Mouse (Mus musculus) midbrain, embryonic 13.5 days (tissue): Measurements from ENCODE around the gene Galk1. TPM values are rescaled to one million over a fixed set of nuclear protein-coding genes. Genes with fewer than 3 reads are reported as not detected.
"Not testable (repeated sequence)": the region's sequence is repeated elsewhere in the genome, so short reads cannot be mapped to it uniquely, and the experiment has no call there.

Experiments
- ATAC-seq: fragments of 200-750 bp; cut with Nextera tagmentation; 2 replicates; pipeline ENCODE4 v1.8.0; 2017; ENCODE audit warnings: mild to moderate bottlenecking, moderate TSS enrichment, moderate library complexity
- H3K27ac ChIP-seq: fragments of 300-500 bp; sonication (generic); 2 replicates; pipeline ENCODE4 v1.5.1; 2015; ENCODE audit warnings: inconsistent platforms, mild to moderate bottlenecking, moderate library complexity
- H3K27me3 ChIP-seq: fragments of 300-500 bp; sonication (generic); 2 replicates; pipeline ENCODE4 v1.6.1; 2015; ENCODE audit warnings: mild to moderate bottlenecking, inconsistent platforms
- H3K36me3 ChIP-seq: fragments of 300-500 bp; sonication (generic); 2 replicates; pipeline ENCODE4 v1.6.1; 2015; ENCODE audit warnings: mild to moderate bottlenecking, inconsistent platforms
- H3K4me1 ChIP-seq: fragments of 300-500 bp; sonication (generic); replicated peaks from 2 replicates; pipeline ENCODE4 v1.6.1; 2015; ENCODE audit warnings: inconsistent platforms
- H3K4me2 ChIP-seq: fragments of 300-500 bp; sonication (generic); replicated peaks from 2 replicates; pipeline ENCODE4 v1.6.1; 2015; ENCODE audit warnings: moderate library complexity, mild to moderate bottlenecking, inconsistent platforms
- H3K4me3 ChIP-seq: fragments of 300-500 bp; sonication (generic); replicated peaks from 2 replicates; pipeline ENCODE4 v1.5.1; 2015; ENCODE audit warnings: mild to moderate bottlenecking, inconsistent platforms
- H3K9ac ChIP-seq: fragments of 300-500 bp; sonication (generic); replicated peaks from 2 replicates; pipeline ENCODE4 v1.6.1; 2015; ENCODE audit warnings: mild to moderate bottlenecking, inconsistent platforms
- H3K9me3 ChIP-seq: fragments of 300-500 bp; sonication (generic); 2 replicates; pipeline ENCODE4 v1.6.1; 2016; ENCODE audit warnings: mild to moderate bottlenecking, inconsistent platforms
- WGBS: fragments of 180-500 bp; shearing (Covaris S2); methylation state at CpG from one replicate; pipeline ENCODE4 v1.1.7; 2015; 5-methylcytosine and 5-hydroxymethylcytosine counted together
- polyA plus RNA-seq: library from polyadenylated mRNA; unstranded; fragments of >200 nt; fragmentation: Nextera tagmentation; extraction: Ambion mirVana; gene quantifications from 2 replicates; pipeline ENCODE4 v1.2.1, GENCODE M21; 2015

The Galk1 gene
- polyA plus RNA-seq, 1 experiment from 2014 or later = 58.9 TPM

- H3K4me2 ChIP-seq = no peak overlapping the region
- no peak overlapping the region for H3K9ac ChIP-seq
- 0 out of 2 replicates have a peak overlapping the region, but pooled peaks have one; percentile 0 for H3K4me3 ChIP-seq
- 70% methylated on average over 2 of the region's 2 CpGs for WGBS
- ATAC-seq = no peak
- peaks cover 20% of the 10 kb centered on the region for H3K4me1 ChIP-seq
- H3K36me3 ChIP-seq = peaks cover 13% of the 10 kb centered on the region; the same call in 1 of the 2 replicates
- no peaks in the 10 kb centered on the region for H3K27me3 ChIP-seq
- peak overlapping the region; percentile 12 for H3K27ac ChIP-seq
- H3K9me3 ChIP-seq = no peaks in the 10 kb centered on the region
Measured at GRCm38 (mm10) chr11:116019976-116020411, 7.5 kb upstream of the Galk1 start.

DNA sequence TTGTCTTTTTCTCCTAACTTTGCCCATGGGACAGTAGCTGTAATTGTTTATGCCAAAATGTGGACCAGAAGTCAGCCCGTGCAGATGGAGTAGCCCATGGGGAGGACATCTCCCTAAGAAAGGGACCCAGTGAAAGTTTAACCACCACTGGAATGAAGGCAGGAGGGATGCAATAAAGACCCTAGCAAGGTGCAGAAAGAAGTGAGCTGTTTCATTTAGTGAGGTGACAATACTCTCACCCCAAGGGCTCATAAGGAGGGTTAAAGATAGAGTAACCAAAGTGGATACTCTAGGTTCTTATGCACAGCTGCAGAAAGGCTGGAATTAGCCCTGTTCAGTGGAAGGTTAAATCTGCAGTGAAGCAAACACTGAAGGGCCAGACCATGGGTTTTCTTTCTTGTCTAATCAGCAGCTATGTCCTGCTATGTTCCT is 6.9 kb upstream of the Galk1 start:
- peaks cover 13% of the 10 kb centered on the region; the same call in 1 of the 2 replicates for H3K36me3 ChIP-seq
- H3K9me3 ChIP-seq = no peaks in the 10 kb centered on the region
- ATAC-seq = no peak
- no peak overlapping the region for H3K9ac ChIP-seq
- H3K27ac ChIP-seq = no peak overlapping the region
- H3K27me3 ChIP-seq = no peaks in the 10 kb centered on the region
- H3K4me1 ChIP-seq = peaks cover 25% of the 10 kb centered on the region
- 60% methylated on average over 1 of the region's 1 CpGs for WGBS
- no peak overlapping the region for H3K4me2 ChIP-seq
- no peak overlapping the region for H3K4me3 ChIP-seq

DNA sequence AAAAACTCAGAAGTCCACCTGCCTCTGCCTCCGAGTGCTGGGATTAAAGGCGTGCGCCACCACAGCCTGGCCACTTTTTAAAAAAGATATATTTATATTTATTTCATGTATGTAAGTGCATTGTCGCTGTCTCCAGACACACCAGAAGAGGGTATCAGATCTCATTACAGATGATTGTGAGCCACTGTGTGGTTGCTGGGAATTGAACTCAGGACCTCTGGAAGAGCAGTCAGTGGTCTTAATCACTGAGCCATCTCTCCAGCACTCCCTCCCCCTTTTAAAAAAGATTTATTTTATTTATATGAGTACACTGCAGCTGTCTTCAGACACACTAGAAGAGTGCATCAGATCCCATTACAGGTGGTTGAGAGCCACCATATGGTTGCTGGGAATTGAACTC is 6.3 kb upstream of the Galk1 start:
- 90% methylated on average over 4 of the region's 4 CpGs for WGBS
- H3K9ac ChIP-seq, H3K9me3 ChIP-seq, H3K27ac ChIP-seq, H3K4me3 ChIP-seq, H3K4me2 ChIP-seq, ATAC-seq, H3K27me3 ChIP-seq: not testable (repeated sequence)
- H3K4me1 ChIP-seq = peaks cover 25% of the 10 kb centered on the region
- peaks cover 13% of the 10 kb centered on the region; the same call in 1 of the 2 replicates for H3K36me3 ChIP-seq

DNA sequence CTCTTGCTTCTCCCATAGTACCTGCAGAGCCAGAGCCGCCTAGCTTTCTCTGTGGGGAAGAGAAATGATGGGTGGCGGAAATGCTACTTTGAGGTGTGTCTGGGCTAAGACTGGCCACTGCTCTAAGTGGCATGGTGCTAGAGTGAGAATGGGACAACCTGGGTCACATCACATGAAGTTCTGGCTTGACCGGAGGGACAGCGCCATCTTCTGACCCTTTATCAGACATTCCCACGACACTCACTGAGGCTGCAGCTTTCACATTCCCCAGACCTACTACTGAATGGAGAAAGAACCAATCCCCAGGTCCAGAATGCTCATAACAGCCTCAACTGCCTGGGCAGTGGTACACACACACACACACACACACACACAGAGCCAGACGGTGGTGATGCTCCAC is 5.6 kb upstream of the Galk1 start:
- Histone ChIP-seq H3K4me3 (no peak overlapping the region), H3K4me2 (no peak overlapping the region), H3K36me3 (peaks cover 13% of the 10 kb centered on the region; the same call in 1 of the 2 replicates), H3K4me1 (peaks cover 26% of the 10 kb centered on the region), H3K9me3 (no peaks in the 10 kb centered on the region), H3K27ac (no peak overlapping the region), H3K27me3 (no peaks in the 10 kb centered on the region), H3K9ac (no peak overlapping the region)
- 25% methylated on average over 6 of the region's 6 CpGs for WGBS
- ATAC-seq = no peak

DNA sequence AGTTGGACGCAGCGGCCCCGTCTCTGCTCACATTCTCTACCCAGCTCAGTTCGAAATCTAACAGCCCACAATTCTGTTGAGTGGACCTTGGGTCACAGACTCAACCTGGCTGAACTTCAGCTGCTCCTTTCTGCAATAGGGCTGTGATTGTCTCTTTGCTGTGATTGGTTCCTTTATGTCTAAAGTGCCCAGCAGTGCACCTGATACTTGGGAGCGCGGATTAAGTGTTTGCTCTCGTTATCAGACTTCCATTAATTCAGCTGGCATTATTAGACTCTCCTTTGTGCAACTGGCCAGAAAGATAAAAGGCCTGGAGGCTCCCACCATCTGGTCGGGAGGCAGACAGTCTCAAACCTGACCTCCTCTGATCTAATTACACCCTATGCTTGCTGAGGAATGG is 2.3 kb upstream of the Galk1 start:
- Histone ChIP-seq H3K27me3 (no peaks in the 10 kb centered on the region), H3K9me3 (no peaks in the 10 kb centered on the region), H3K4me1 (peaks cover 25% of the 10 kb centered on the region), H3K4me2 (no peak overlapping the region), H3K4me3 (no peak overlapping the region), H3K9ac (no peak overlapping the region), H3K27ac (no peak overlapping the region), H3K36me3 (no peaks in the 10 kb centered on the region)
- 55% methylated on average over 8 of the region's 8 CpGs for WGBS
- no peak for ATAC-seq

GRCm38 (mm10) chr11:116011529-116012261 is 824 bp downstream of the Galk1 start:
- Histone ChIP-seq H3K27ac (no peak overlapping the region), H3K4me2 (peak overlapping the region; percentile 86), H3K9me3 (no peaks in the 10 kb centered on the region), H3K4me1 (peaks cover 25% of the 10 kb centered on the region), H3K36me3 (peaks cover 4% of the 10 kb centered on the region; the same call in 1 of the 2 replicates), H3K9ac (peak overlapping the region; percentile 80), H3K4me3 (peak overlapping the region; percentile 58), H3K27me3 (no peaks in the 10 kb centered on the region)
- ATAC-seq = no peak
- WGBS = 21% methylated on average over 14 of the region's 14 CpGs

DNA sequence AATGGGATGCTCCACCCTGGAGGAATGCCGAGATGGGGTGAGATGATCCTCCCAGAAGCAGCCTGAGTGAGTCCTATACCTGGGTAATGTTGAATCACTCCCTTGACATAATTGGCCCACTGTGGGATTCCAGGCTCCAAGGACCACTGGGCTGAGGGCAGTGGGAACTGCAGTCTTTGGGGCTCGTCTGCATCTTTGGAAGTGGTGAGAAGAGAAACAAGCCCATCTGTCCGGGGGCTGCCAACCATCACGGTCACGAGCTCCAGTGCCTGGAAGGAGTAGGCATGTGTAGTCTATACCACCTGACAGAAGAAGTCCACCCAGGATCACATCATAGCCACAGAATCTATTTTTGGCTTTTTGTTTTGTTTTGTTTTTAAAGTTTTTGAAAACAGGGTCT is 1.6 kb downstream of the Galk1 start:
- no peaks in the 10 kb centered on the region for H3K27me3 ChIP-seq
- no peak overlapping the region for H3K27ac ChIP-seq
- peaks cover 4% of the 10 kb centered on the region; the same call in 1 of the 2 replicates for H3K36me3 ChIP-seq
- WGBS = 80% methylated on average over 5 of the region's 5 CpGs
- no peak for ATAC-seq
- H3K4me3 ChIP-seq = no peak overlapping the region
- no peaks in the 10 kb centered on the region for H3K9me3 ChIP-seq
- peaks cover 25% of the 10 kb centered on the region for H3K4me1 ChIP-seq
- no peak overlapping the region for H3K4me2 ChIP-seq
- H3K9ac ChIP-seq = no peak overlapping the region

DNA sequence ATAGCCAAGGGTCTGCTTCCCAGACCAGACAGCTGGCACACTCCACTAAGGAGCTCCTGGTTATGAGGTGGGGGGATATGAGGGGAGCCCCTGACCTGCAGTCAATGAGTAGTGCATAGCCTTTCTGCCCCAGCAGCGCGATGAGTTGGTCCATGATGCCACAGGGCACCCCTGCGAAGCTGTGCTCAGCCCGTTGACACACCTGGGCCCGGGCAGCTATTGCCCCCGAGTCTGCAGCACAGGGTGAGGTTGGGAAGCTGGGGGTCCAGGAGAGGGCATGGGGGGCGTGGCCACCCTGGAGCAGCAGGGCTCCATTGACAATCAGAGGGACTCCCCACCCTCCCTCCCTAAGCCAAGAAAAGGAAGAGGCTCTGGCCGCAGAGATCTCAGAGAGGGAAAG is 2.4 kb downstream of the Galk1 start:
- no peaks in the 10 kb centered on the region for H3K9me3 ChIP-seq
- WGBS = 94% methylated on average over 8 of the region's 8 CpGs
- no peak overlapping the region for H3K27ac ChIP-seq
- no peak overlapping the region for H3K4me2 ChIP-seq
- no peak overlapping the region for H3K4me3 ChIP-seq
- 0 out of 2 replicates have a peak, but pooled peaks cover 6% of the 10 kb centered on the region for H3K27me3 ChIP-seq
- ATAC-seq = no peak
- peaks cover 4% of the 10 kb centered on the region; the same call in 1 of the 2 replicates for H3K36me3 ChIP-seq
- no peak overlapping the region for H3K9ac ChIP-seq
- H3K4me1 ChIP-seq = peaks cover 28% of the 10 kb centered on the region

- H3K36me3 ChIP-seq = peaks cover 4% of the 10 kb centered on the region; the same call in 1 of the 2 replicates
- H3K27ac ChIP-seq = no peak overlapping the region; the same call in 1 of the 2 replicates
- no peak overlapping the region for H3K9ac ChIP-seq
- peaks cover 28% of the 10 kb centered on the region for H3K4me1 ChIP-seq
- no peak overlapping the region for H3K4me3 ChIP-seq
- no peaks in the 10 kb centered on the region for H3K9me3 ChIP-seq
- WGBS = 96% methylated on average over 11 of the region's 11 CpGs
- no peak overlapping the region for H3K4me2 ChIP-seq
- 0 out of 2 replicates have a peak, but pooled peaks cover 6% of the 10 kb centered on the region for H3K27me3 ChIP-seq
- no peak for ATAC-seq
Measured at GRCm38 (mm10) chr11:116009661-116010060, 2.9 kb downstream of the Galk1 start.

DNA sequence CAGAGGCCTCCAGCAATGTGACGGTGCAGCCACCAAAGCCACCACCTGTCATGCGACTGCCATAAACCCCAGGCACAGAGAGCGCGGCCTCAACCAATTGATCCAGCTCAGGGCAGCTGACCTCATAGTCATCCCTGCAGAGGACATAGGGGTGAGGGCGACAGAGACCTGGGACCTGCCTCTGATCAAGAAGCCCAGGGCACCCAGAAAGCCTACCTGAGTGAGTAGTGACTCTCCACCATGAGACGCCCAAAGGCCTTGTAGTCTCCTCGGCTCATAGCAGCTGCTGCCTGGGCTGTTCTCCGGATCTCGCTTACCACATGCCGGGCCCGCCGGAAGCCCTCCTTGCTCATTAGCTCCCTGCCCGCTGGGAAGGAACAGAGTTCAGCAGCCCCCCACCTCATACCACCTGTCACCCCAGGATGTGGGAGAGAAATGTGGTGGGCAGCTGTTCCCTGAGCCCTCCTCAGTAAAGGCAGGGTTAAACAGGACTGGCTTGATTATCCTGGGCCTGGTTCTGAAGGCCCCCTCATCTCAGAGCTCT is 3.6 kb downstream of the Galk1 start:
- WGBS = 86% methylated on average over 13 of the region's 13 CpGs
- H3K4me1 ChIP-seq = peaks cover 29% of the 10 kb centered on the region

GRCm38 (mm10) chr11:116008411-116008810 is 4.1 kb downstream of the Galk1 start:
- WGBS = 93% methylated on average over 11 of the region's 11 CpGs
- no peak overlapping the region for H3K4me3 ChIP-seq
- H3K9ac ChIP-seq = no peak overlapping the region
- no peaks in the 10 kb centered on the region for H3K9me3 ChIP-seq
- H3K27me3 ChIP-seq = 0 out of 2 replicates have a peak, but pooled peaks cover 6% of the 10 kb centered on the region
- H3K27ac ChIP-seq = no peak overlapping the region
- peaks cover 29% of the 10 kb centered on the region for H3K4me1 ChIP-seq
- no peak for ATAC-seq
- peaks cover 4% of the 10 kb centered on the region; the same call in 1 of the 2 replicates for H3K36me3 ChIP-seq
- H3K4me2 ChIP-seq = no peak overlapping the region

More for the DNA sequence above, 3.6 kb downstream of the Galk1 start:
- Histone ChIP-seq H3K36me3 (peaks cover 4% of the 10 kb centered on the region; the same call in 1 of the 2 replicates), H3K27ac (no peak overlapping the region), H3K27me3 (0 out of 2 replicates have a peak, but pooled peaks cover 6% of the 10 kb centered on the region), H3K9me3 (no peaks in the 10 kb centered on the region), H3K9ac (no peak overlapping the region), H3K4me3 (no peak overlapping the region), H3K4me2 (no peak overlapping the region)
- ATAC-seq = no peak
